In the genomic region with DNA sequence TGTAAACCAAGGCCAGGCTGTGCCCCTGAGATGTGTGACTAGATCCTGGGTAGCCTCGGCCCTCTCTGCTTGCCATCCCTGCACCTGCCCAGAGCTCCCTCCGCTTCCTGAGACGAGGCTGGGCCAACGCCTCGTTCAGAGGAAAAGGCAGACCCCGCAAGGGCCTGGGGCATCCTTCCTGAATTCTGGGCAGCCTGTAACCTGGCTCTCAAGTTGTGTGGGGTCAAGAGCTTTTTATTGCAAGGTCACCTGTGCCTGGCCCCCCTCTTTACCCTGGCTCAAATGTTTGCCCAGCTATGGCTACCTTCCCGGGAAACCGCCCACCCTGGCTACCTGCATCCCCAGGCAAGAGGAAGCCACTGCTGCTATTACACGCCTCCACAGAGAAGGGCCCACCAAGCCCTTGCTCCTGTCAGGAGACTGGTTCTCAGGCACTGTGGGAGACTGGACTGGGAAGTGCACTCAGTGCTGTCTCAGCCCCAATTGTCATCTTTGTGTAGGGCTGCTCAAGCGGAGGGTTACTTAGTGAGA, we compare ENCODE assay signal across 8 mouse cellular contexts. TPM values are rescaled to one million over a fixed set of nuclear protein-coding genes. Genes with fewer than 3 reads are reported as not detected.
DNase-seq lines count a peak whose midpoint lies in the region; ATAC-seq lines count a peak whose summit lies in the region.

No protein-coding gene starts in this region.

- 36% methylated on average over 10 of the region's 10 CpGs for WGBS in embryonic facial prominence, embryonic 15.5 days
- 28% methylated on average over 10 of the region's 10 CpGs for WGBS in intestine, embryonic 16.5 days
- 22% methylated on average over 10 of the region's 10 CpGs for WGBS in midbrain, embryonic 16.5 days

- no peak for ATAC-seq in embryonic facial prominence, embryonic 15.5 days (ENCODE audit: insufficient number of reproducible peaks, low FRiP score, low TSS enrichment, low read depth)
- ATAC-seq in intestine, embryonic 16.5 days, result peak; percentile 24
- ATAC-seq in midbrain, embryonic 16.5 days, result peak; percentile 47

- no peaks in the 10 kb centered on the region for H3K27me3 ChIP-seq in embryonic facial prominence, embryonic 15.5 days
- no peaks in the 10 kb centered on the region for H3K27me3 ChIP-seq in intestine, embryonic 16.5 days (replicated peaks; ENCODE audit: control insufficient read depth, insufficient read depth, low read length)
- H3K27me3 ChIP-seq in midbrain, embryonic 16.5 days (ENCODE audit: control insufficient read depth, insufficient read depth, low read depth, low read length), result no peaks in the 10 kb centered on the region

- peaks cover 3% of the 10 kb centered on the region; the same call in 1 of the 2 replicates for H3K36me3 ChIP-seq in embryonic facial prominence, embryonic 15.5 days
- H3K36me3 ChIP-seq in intestine, embryonic 16.5 days (ENCODE audit: control insufficient read depth, insufficient read depth, low read length), result peaks cover 4% of the 10 kb centered on the region; the same call in 1 of the 2 replicates
- no peaks in the 10 kb centered on the region for H3K36me3 ChIP-seq in midbrain, embryonic 16.5 days (ENCODE audit: control insufficient read depth, insufficient read depth, low read length)

- no peaks in the 10 kb centered on the region for H3K9me3 ChIP-seq in embryonic facial prominence, embryonic 15.5 days (replicated peaks)
- no peaks in the 10 kb centered on the region for H3K9me3 ChIP-seq in intestine, embryonic 16.5 days (ENCODE audit: control insufficient read depth, low read length)
- no peaks in the 10 kb centered on the region for H3K9me3 ChIP-seq in midbrain, embryonic 16.5 days (replicated peaks; ENCODE audit: control insufficient read depth, low read length, poor library complexity, severe bottlenecking)

- peak overlapping the region; percentile 55 for H3K9ac ChIP-seq in embryonic facial prominence, embryonic 15.5 days
- H3K9ac ChIP-seq in intestine, embryonic 16.5 days (ENCODE audit: low read depth, low read length), result peak overlapping the region; percentile 75
- H3K9ac ChIP-seq in midbrain, embryonic 16.5 days (ENCODE audit: low read depth, low read length), result peak overlapping the region; percentile 82

- peak overlapping the region; percentile 56 for H3K4me3 ChIP-seq in embryonic facial prominence, embryonic 15.5 days (replicated peaks)
- peak overlapping the region; percentile 52 for H3K4me3 ChIP-seq in intestine, embryonic 16.5 days (ENCODE audit: low read length)
- H3K4me3 ChIP-seq in midbrain, embryonic 16.5 days (ENCODE audit: low read depth, low read length), result peak overlapping the region; percentile 42

- H3K4me2 ChIP-seq in embryonic facial prominence, embryonic 15.5 days (replicated peaks), result peak overlapping the region; percentile 74
- peak overlapping the region; percentile 85 for H3K4me2 ChIP-seq in intestine, embryonic 16.5 days (ENCODE audit: low read depth, low read length)
- H3K4me2 ChIP-seq in midbrain, embryonic 16.5 days (ENCODE audit: low read length), result peak overlapping the region; percentile 96

- peaks cover 25% of the 10 kb centered on the region for H3K4me1 ChIP-seq in embryonic facial prominence, embryonic 15.5 days
- H3K4me1 ChIP-seq in intestine, embryonic 16.5 days (ENCODE audit: control insufficient read depth, insufficient read depth, low read length), result peaks cover 16% of the 10 kb centered on the region
- H3K4me1 ChIP-seq in midbrain, embryonic 16.5 days (ENCODE audit: control insufficient read depth, insufficient read depth, low read length), result peaks cover 24% of the 10 kb centered on the region

- peak overlapping the region; percentile 87 for H3K27ac ChIP-seq in embryonic facial prominence, embryonic 15.5 days (replicated peaks)
- peak overlapping the region; percentile 73 for H3K27ac ChIP-seq in intestine, embryonic 16.5 days (ENCODE audit: low read length)
- H3K27ac ChIP-seq in midbrain, embryonic 16.5 days (ENCODE audit: low read length), result peak overlapping the region; percentile 87

- peak; percentile 69 for DNase-seq in cerebellum, adult 11-12 months
- DNase-seq in cerebellum, adult 8-10 months, result no peak
- DNase-seq in 416B (ENCODE audit: low read depth), result peak; percentile 13
- no peak for DNase-seq in T-cell, adult 2 months (ENCODE audit: low spot score)
- DNase-seq in frontal cortex, postnatal 25 days (ENCODE audit: low spot score in 2 of 2), result no peak

RNA-seq across cellular contexts. Expression of gene Mtfp1, which starts 1.9 kb away (rescaled TPM):
- polyA plus RNA-seq in embryonic facial prominence, embryonic 15.5 days (2015; fragmentation: Nextera tagmentation; extraction: Ambion mirVana), result 5.6 and 5.9 TPM in 2 replicates
- polyA plus RNA-seq in intestine, embryonic 16.5 days (2015; fragmentation: Nextera tagmentation; extraction: Ambion mirVana), result 38.1 and 41.6 TPM in 2 replicates
- polyA plus RNA-seq in midbrain, embryonic 16.5 days (2015; fragmentation: Nextera tagmentation; extraction: Ambion mirVana), result 12.8 and 14.4 TPM in 2 replicates

RNA-seq across cellular contexts. Expression of gene Sec14l2, which starts 26.1 kb away (rescaled TPM):
- polyA plus RNA-seq in embryonic facial prominence, embryonic 15.5 days (2015; fragmentation: Nextera tagmentation; extraction: Ambion mirVana), result 3.8 and 4.7 TPM in 2 replicates
- polyA plus RNA-seq in intestine, embryonic 16.5 days (2015; fragmentation: Nextera tagmentation; extraction: Ambion mirVana), result 1.7 and 2.9 TPM in 2 replicates
- 4.2 and 4.8 TPM in 2 replicates for polyA plus RNA-seq in midbrain, embryonic 16.5 days (2015; fragmentation: Nextera tagmentation; extraction: Ambion mirVana)

RNA-seq across cellular contexts. Expression of gene Sec14l3, which starts 32.5 kb away (rescaled TPM):
- polyA plus RNA-seq in embryonic facial prominence, embryonic 15.5 days (2015; fragmentation: Nextera tagmentation; extraction: Ambion mirVana), result 9.1 and 16.1 TPM in 2 replicates
- polyA plus RNA-seq in intestine, embryonic 16.5 days (2015; fragmentation: Nextera tagmentation; extraction: Ambion mirVana), result not detected in 2 replicates
- 2.6 and 2.8 TPM in 2 replicates for polyA plus RNA-seq in midbrain, embryonic 16.5 days (2015; fragmentation: Nextera tagmentation; extraction: Ambion mirVana)

RNA-seq across cellular contexts. Expression of gene Rnf215, which starts 37.8 kb away (rescaled TPM):
- polyA plus RNA-seq in embryonic facial prominence, embryonic 15.5 days (2015; fragmentation: Nextera tagmentation; extraction: Ambion mirVana), result 38.2 and 39.7 TPM in 2 replicates
- 17.3 and 19.2 TPM in 2 replicates for polyA plus RNA-seq in intestine, embryonic 16.5 days (2015; fragmentation: Nextera tagmentation; extraction: Ambion mirVana)
- 52.0 and 53.6 TPM in 2 replicates for polyA plus RNA-seq in midbrain, embryonic 16.5 days (2015; fragmentation: Nextera tagmentation; extraction: Ambion mirVana)

Comparison
In these comparisons a context has a peak if more than half of its experiments do, and no peak if none do; other contexts are left out.
1. DNase-seq: peak in cerebellum, adult 11-12 months (single experiment) and 416B (single experiment); none in cerebellum, adult 8-10 months (single experiment), T-cell, adult 2 months (single experiment) and frontal cortex, postnatal 25 days (0 of 2).
2. Peak in every context shown above with its lines, with median percentiles within 50 percentile points of each other: H3K27ac ChIP-seq, H3K4me2 ChIP-seq, H3K4me3 ChIP-seq and H3K9ac ChIP-seq.